Mouse (Mus musculus) liver, embryonic 12.5 days (tissue): Measurements from ENCODE around the gene Fam219b. TPM values are rescaled to one million over a fixed set of nuclear protein-coding genes. Genes with fewer than 3 reads are reported as not detected.

Experiments
- ATAC-seq: fragments of 200-750 bp; cut with Nextera tagmentation; 2 replicates; pipeline ENCODE4 v1.8.0; 2017; ENCODE audit warnings: moderate number of reproducible peaks, mild to moderate bottlenecking, moderate library complexity
- H3K27ac ChIP-seq: fragments of 300-500 bp; sonication (generic); 2 replicates; pipeline ENCODE4 v1.5.1; 2016; ENCODE audit warnings: mild to moderate bottlenecking
- H3K27me3 ChIP-seq: fragments of 300-500 bp; sonication (generic); replicated peaks from 2 replicates; pipeline ENCODE4 v1.6.1; 2016; ENCODE audit warnings: mild to moderate bottlenecking, moderate library complexity
- H3K36me3 ChIP-seq: fragments of 300-500 bp; sonication (generic); 2 replicates; pipeline ENCODE4 v1.6.1; 2016; ENCODE audit warnings: mild to moderate bottlenecking, moderate library complexity
- H3K4me1 ChIP-seq: fragments of 300-500 bp; sonication (generic); 2 replicates; pipeline ENCODE4 v1.6.1; 2016
- H3K4me2 ChIP-seq: fragments of 300-500 bp; sonication (generic); 2 replicates; pipeline ENCODE4 v1.6.1; 2016; ENCODE audit warnings: mild to moderate bottlenecking, moderate library complexity
- H3K4me3 ChIP-seq: fragments of 300-500 bp; sonication (generic); 2 replicates; pipeline ENCODE4 v1.5.1; 2016; ENCODE audit warnings: mild to moderate bottlenecking, moderate library complexity
- H3K9ac ChIP-seq: fragments of 300-500 bp; sonication (generic); 2 replicates; pipeline ENCODE4 v1.6.1; 2016; ENCODE audit warnings: mild to moderate bottlenecking, moderate library complexity
- H3K9me3 ChIP-seq: fragments of 300-500 bp; sonication (generic); replicated peaks from 2 replicates; pipeline ENCODE4 v1.6.1; 2016; ENCODE audit warnings: mild to moderate bottlenecking, moderate library complexity
- WGBS: fragments of 180-500 bp; shearing (Covaris S2); methylation state at CpG from one replicate; pipeline ENCODE4 v1.1.7; 2016; ENCODE audit not compliant: insufficient replicate concordance; 5-methylcytosine and 5-hydroxymethylcytosine counted together
- polyA plus RNA-seq: library from polyadenylated mRNA; unstranded; fragments of >200 nt; fragmentation: Nextera tagmentation; extraction: Ambion mirVana; gene quantifications from 2 replicates; pipeline ENCODE4 v1.2.1, GENCODE M21; 2016

The Fam219b gene
- polyA plus RNA-seq, 1 experiment from 2014 or later, result 12.0 TPM

GRCm38 (mm10) chr9:57505700-57506099 lies 31.6 kb upstream of the Fam219b start:
- Histone ChIP-seq H3K27ac (no peak overlapping the region), H3K27me3 (peaks cover 79% of the 10 kb centered on the region), H3K36me3 (no peaks in the 10 kb centered on the region), H3K4me2 (peak overlapping the region; percentile 37), H3K9me3 (no peaks in the 10 kb centered on the region), H3K9ac (no peak overlapping the region), H3K4me1 (peaks cover 52% of the 10 kb centered on the region), H3K4me3 (no peak overlapping the region)
- WGBS, result 0% methylated on average over 8 of the region's 8 CpGs
- peak; percentile 98 for ATAC-seq

- ATAC-seq, result no peak
These were observed 26.8 kb upstream of the Fam219b start for GRCm38 (mm10) chr9:57510577-57510976.

GRCm38 (mm10) chr9:57517113-57517512 lies 20.2 kb upstream of the Fam219b start:
- Histone ChIP-seq H3K27me3 (peaks cover 22% of the 10 kb centered on the region), H3K4me2 (no peak overlapping the region), H3K9ac (no peak overlapping the region), H3K4me3 (no peak overlapping the region), H3K4me1 (peaks cover 13% of the 10 kb centered on the region), H3K9me3 (no peaks in the 10 kb centered on the region), H3K36me3 (no peaks in the 10 kb centered on the region), H3K27ac (no peak overlapping the region)
- ATAC-seq, result no peak
- WGBS, result 11% methylated on average over 3 of the region's 3 CpGs

More at GRCm38 (mm10) chr9:57510577-57510976, 26.8 kb upstream of the Fam219b start:
- WGBS, result 45% methylated on average over 2 of the region's 2 CpGs
- Histone ChIP-seq H3K9me3 (no peaks in the 10 kb centered on the region), H3K27me3 (peaks cover 55% of the 10 kb centered on the region), H3K4me2 (no peak overlapping the region), H3K4me1 (peaks cover 20% of the 10 kb centered on the region), H3K4me3 (no peak overlapping the region), H3K9ac (no peak overlapping the region), H3K36me3 (no peaks in the 10 kb centered on the region), H3K27ac (no peak overlapping the region)

- no peaks in the 10 kb centered on the region; the same call in 1 of the 2 replicates for H3K36me3 ChIP-seq
- H3K4me3 ChIP-seq, result peak overlapping the region; percentile 96
- 26% methylated on average over 16 of the region's 16 CpGs for WGBS
- H3K9me3 ChIP-seq, result no peaks in the 10 kb centered on the region
- H3K27me3 ChIP-seq, result no peaks in the 10 kb centered on the region
- H3K4me2 ChIP-seq, result peak overlapping the region; percentile 92
- H3K4me1 ChIP-seq, result peaks cover 45% of the 10 kb centered on the region
- ATAC-seq, result peak; percentile 28
- peak overlapping the region; percentile 98 for H3K9ac ChIP-seq
- peak overlapping the region; percentile 71 for H3K27ac ChIP-seq
These were observed 16.8 kb upstream of the Fam219b start for GRCm38 (mm10) chr9:57520375-57521055.

- peak within 1 kb of the TSS; percentile 96 for H3K4me3 ChIP-seq
- H3K27ac ChIP-seq, result peak within 1 kb of the TSS; percentile 97
- peak within 1 kb of the TSS; percentile 92 for H3K4me2 ChIP-seq
- under 1% methylated on average over 95 of the region's 95 CpGs for WGBS
- peak; percentile 97 for ATAC-seq
- H3K4me1 ChIP-seq, result peaks cover 51% of the 10 kb centered on the region
- H3K36me3 ChIP-seq, result peaks cover 5% of the 10 kb centered on the region
- no peaks in the 10 kb centered on the region for H3K27me3 ChIP-seq
- no peaks in the 10 kb centered on the region for H3K9me3 ChIP-seq
- H3K9ac ChIP-seq, result peak within 1 kb of the TSS; percentile 98
These were observed 16.0 kb upstream of the Fam219b start, which contains the start of gene Cox5a for GRCm38 (mm10) chr9:57521056-57521911. Gene Cox5a, plus strand, starts transcription at chr9:57521274.

- WGBS, result 26% methylated on average over 7 of the region's 7 CpGs
- H3K9ac ChIP-seq, result peak overlapping the region; percentile 98
- H3K4me3 ChIP-seq, result peak overlapping the region; percentile 96
- H3K9me3 ChIP-seq, result no peaks in the 10 kb centered on the region
- no peaks in the 10 kb centered on the region for H3K27me3 ChIP-seq
- peaks cover 54% of the 10 kb centered on the region for H3K4me1 ChIP-seq
- ATAC-seq, result no peak
- peaks cover 12% of the 10 kb centered on the region for H3K36me3 ChIP-seq
- H3K4me2 ChIP-seq, result peak overlapping the region; percentile 92
- peak overlapping the region; percentile 97 for H3K27ac ChIP-seq
These were observed 15.0 kb upstream of the Fam219b start for GRCm38 (mm10) chr9:57522114-57522860.

- Histone ChIP-seq H3K4me3 (peak overlapping the region; percentile 96), H3K36me3 (peaks cover 12% of the 10 kb centered on the region), H3K27me3 (no peaks in the 10 kb centered on the region), H3K27ac (no peak overlapping the region), H3K4me1 (peaks cover 54% of the 10 kb centered on the region), H3K9ac (peak overlapping the region; percentile 98), H3K4me2 (peak overlapping the region; percentile 92), H3K9me3 (no peaks in the 10 kb centered on the region)
- ATAC-seq, result no peak
- WGBS, result 54% methylated on average over 4 of the region's 4 CpGs
These were observed 14.5 kb upstream of the Fam219b start for GRCm38 (mm10) chr9:57522861-57523246.

GRCm38 (mm10) chr9:57523754-57524153 lies 13.6 kb upstream of the Fam219b start:
- peaks cover 17% of the 10 kb centered on the region for H3K36me3 ChIP-seq
- ATAC-seq, result no peak
- no peak overlapping the region for H3K9ac ChIP-seq
- no peaks in the 10 kb centered on the region for H3K27me3 ChIP-seq
- H3K27ac ChIP-seq, result no peak overlapping the region
- H3K9me3 ChIP-seq, result no peaks in the 10 kb centered on the region
- WGBS, result 59% methylated on average over 1 of the region's 1 CpGs
- H3K4me1 ChIP-seq, result peaks cover 54% of the 10 kb centered on the region
- no peak overlapping the region for H3K4me3 ChIP-seq
- no peak overlapping the region for H3K4me2 ChIP-seq

GRCm38 (mm10) chr9:57524439-57524838 lies 12.9 kb upstream of the Fam219b start:
- peaks cover 24% of the 10 kb centered on the region for H3K36me3 ChIP-seq
- peak overlapping the region; percentile 39; the same call in 1 of the 2 replicates for H3K9ac ChIP-seq
- ATAC-seq, result no peak
- H3K4me2 ChIP-seq, result peak overlapping the region; percentile 10; the same call in 1 of the 2 replicates
- H3K27me3 ChIP-seq, result no peaks in the 10 kb centered on the region
- no peak overlapping the region for H3K4me3 ChIP-seq
- peaks cover 54% of the 10 kb centered on the region for H3K4me1 ChIP-seq
- H3K27ac ChIP-seq, result no peak overlapping the region
- no peaks in the 10 kb centered on the region for H3K9me3 ChIP-seq

GRCm38 (mm10) chr9:57525516-57525915 lies 11.8 kb upstream of the Fam219b start:
- Histone ChIP-seq H3K4me3 (no peak overlapping the region), H3K4me1 (peaks cover 51% of the 10 kb centered on the region), H3K4me2 (no peak overlapping the region), H3K9ac (no peak overlapping the region), H3K36me3 (peaks cover 34% of the 10 kb centered on the region), H3K27ac (no peak overlapping the region), H3K27me3 (no peaks in the 10 kb centered on the region), H3K9me3 (no peaks in the 10 kb centered on the region)
- no peak for ATAC-seq
- WGBS, result 77% methylated on average over 2 of the region's 2 CpGs

- no peak for ATAC-seq
- Histone ChIP-seq H3K36me3 (peaks cover 42% of the 10 kb centered on the region), H3K27me3 (no peaks in the 10 kb centered on the region), H3K4me2 (no peak overlapping the region), H3K4me1 (peaks cover 49% of the 10 kb centered on the region), H3K9me3 (no peaks in the 10 kb centered on the region), H3K27ac (0 out of 2 replicates have a peak overlapping the region, but pooled peaks have one; percentile 2), H3K9ac (no peak overlapping the region), H3K4me3 (no peak overlapping the region)
These were observed 10.9 kb upstream of the Fam219b start for GRCm38 (mm10) chr9:57526435-57526834.
